Comparison of ENCODE assay signal across 19 mouse cellular contexts in genomic region chr8:78749861-78750825, GRCm38 (mm10).
DNase-seq lines count a peak whose midpoint lies in the region; ATAC-seq and TF ChIP-seq lines count a peak whose summit lies in the region.
"Had no signal": no experiment of that assay in that cellular context is flagged by ENCODE, and none has a peak within 500 bp of the region (broad histone marks: within the 10 kb centered on the region; RNA-seq: fewer than 3 reads in every experiment).

No protein-coding gene starts in this region.

- no peaks in the 10 kb centered on the region for H3K36me3 ChIP-seq in heart, embryonic 15.5 days
- H3K36me3 ChIP-seq in stomach, embryonic 16.5 days (ENCODE audit: control insufficient read depth, insufficient read depth, low read length) = no peaks in the 10 kb centered on the region
- H3K36me3 ChIP-seq in stomach, postnatal 0 days (ENCODE audit: control insufficient read depth, insufficient read depth, low read length) = no peaks in the 10 kb centered on the region
- H3K36me3 ChIP-seq in embryonic facial prominence, embryonic 12.5 days = no peaks in the 10 kb centered on the region
- H3K36me3 ChIP-seq: forebrain, embryonic 15.5 days; heart, embryonic 13.5 days; liver, embryonic 15.5 days; stomach, embryonic 15.5 days had no signal

- H3K9me3 ChIP-seq in heart, embryonic 15.5 days (replicated peaks) = no peaks in the 10 kb centered on the region
- no peaks in the 10 kb centered on the region for H3K9me3 ChIP-seq in stomach, embryonic 16.5 days (replicated peaks; ENCODE audit: control insufficient read depth, low read length)
- no peaks in the 10 kb centered on the region for H3K9me3 ChIP-seq in stomach, postnatal 0 days (ENCODE audit: control insufficient read depth, low read length)
- H3K9me3 ChIP-seq in embryonic facial prominence, embryonic 12.5 days = no peaks in the 10 kb centered on the region
- H3K9me3 ChIP-seq: forebrain, embryonic 15.5 days; heart, embryonic 13.5 days; liver, embryonic 15.5 days; stomach, embryonic 15.5 days had no signal

- no peak for ATAC-seq in heart, embryonic 15.5 days (replicated peaks; ENCODE audit: insufficient number of reproducible peaks, insufficient read depth, low FRiP score, low read depth)
- 0 out of 2 replicates have a peak, but pooled peaks have one; percentile 37 for ATAC-seq in stomach, embryonic 16.5 days (ENCODE audit: insufficient read depth, low FRiP score)
- no peak for ATAC-seq in stomach, postnatal 0 days (ENCODE audit: low FRiP score, low TSS enrichment)
- no peak for ATAC-seq in embryonic facial prominence, embryonic 12.5 days (ENCODE audit: insufficient number of reproducible peaks, insufficient read depth, low FRiP score, low TSS enrichment)
- ATAC-seq in granulocyte monocyte progenitor cell, adult 5-6 weeks (replicated peaks; ENCODE audit: poor library complexity, severe bottlenecking) = no peak
- ATAC-seq: forebrain, embryonic 15.5 days had no signal

- H3K27ac ChIP-seq in heart, embryonic 15.5 days = peak overlapping the region; percentile 40; the same call in 1 of the 2 replicates
- no peak overlapping the region for H3K27ac ChIP-seq in stomach, embryonic 16.5 days (ENCODE audit: low read length)
- H3K27ac ChIP-seq in stomach, postnatal 0 days (replicated peaks) = no peak overlapping the region
- H3K27ac ChIP-seq in embryonic facial prominence, embryonic 12.5 days = 0 out of 2 replicates have a peak overlapping the region, but pooled peaks have one; percentile 30
- H3K27ac ChIP-seq: forebrain, embryonic 15.5 days; heart, embryonic 13.5 days; liver, embryonic 15.5 days had no signal

- TF ChIP-seq CTCF in stomach, postnatal 0 days (IDR thresholded peaks at IDR 0.05; ENCODE audit: low read depth) = no peak

- H3K9ac ChIP-seq in heart, embryonic 15.5 days = no peak overlapping the region
- no peak overlapping the region for H3K9ac ChIP-seq in stomach, embryonic 16.5 days (ENCODE audit: low read length)
- H3K9ac ChIP-seq in stomach, postnatal 0 days (ENCODE audit: low read length) = no peak overlapping the region
- H3K9ac ChIP-seq in embryonic facial prominence, embryonic 12.5 days = no peak overlapping the region
- H3K9ac ChIP-seq: forebrain, embryonic 15.5 days; heart, embryonic 13.5 days; liver, embryonic 15.5 days; stomach, embryonic 15.5 days had no signal

- intact Hi-C loops in heart, postnatal 36 days (cut with DNase I) = loop anchor here (10.0 kb wide), 1 partner anchor 335 kb away; no protein-coding TSS in a partner anchor

- H3K4me2 ChIP-seq in heart, embryonic 15.5 days = no peak overlapping the region
- H3K4me2 ChIP-seq in stomach, embryonic 16.5 days (ENCODE audit: low read depth, low read length) = no peak overlapping the region
- H3K4me2 ChIP-seq in stomach, postnatal 0 days (replicated peaks; ENCODE audit: low read depth) = no peak overlapping the region
- H3K4me2 ChIP-seq in embryonic facial prominence, embryonic 12.5 days (replicated peaks) = no peak overlapping the region
- H3K4me2 ChIP-seq: forebrain, embryonic 15.5 days; heart, embryonic 13.5 days; liver, embryonic 15.5 days; stomach, embryonic 15.5 days had no signal

- 78% methylated on average over 8 of the region's 8 CpGs for WGBS in heart, embryonic 15.5 days
- WGBS in stomach, embryonic 16.5 days = 78% methylated on average over 8 of the region's 8 CpGs
- 82% methylated on average over 8 of the region's 8 CpGs for WGBS in stomach, postnatal 0 days
- WGBS in embryonic facial prominence, embryonic 12.5 days = 67% methylated on average over 8 of the region's 8 CpGs

- H3K4me3 ChIP-seq in heart, embryonic 15.5 days = no peak overlapping the region
- H3K4me3 ChIP-seq in stomach, embryonic 16.5 days (replicated peaks; ENCODE audit: low read length) = no peak overlapping the region
- H3K4me3 ChIP-seq in stomach, postnatal 0 days (ENCODE audit: low read depth, low read length) = no peak overlapping the region
- H3K4me3 ChIP-seq in embryonic facial prominence, embryonic 12.5 days = no peak overlapping the region
- H3K4me3 ChIP-seq: forebrain, embryonic 15.5 days; heart, embryonic 13.5 days; liver, embryonic 15.5 days; stomach, embryonic 15.5 days had no signal

- H3K27me3 ChIP-seq in heart, embryonic 15.5 days = no peaks in the 10 kb centered on the region
- H3K27me3 ChIP-seq in stomach, embryonic 16.5 days (ENCODE audit: control insufficient read depth, insufficient read depth, low read length) = no peaks in the 10 kb centered on the region
- H3K27me3 ChIP-seq in stomach, postnatal 0 days (ENCODE audit: control insufficient read depth, insufficient read depth, low read length) = no peaks in the 10 kb centered on the region
- H3K27me3 ChIP-seq in embryonic facial prominence, embryonic 12.5 days = no peaks in the 10 kb centered on the region
- H3K27me3 ChIP-seq: forebrain, embryonic 15.5 days; heart, embryonic 13.5 days; liver, embryonic 15.5 days; stomach, embryonic 15.5 days had no signal

- TF ChIP-seq EP300 in stomach, postnatal 0 days (optimal IDR thresholded peaks at IDR 0.05) = no peak

- H3K4me1 ChIP-seq in heart, embryonic 15.5 days (replicated peaks) = peaks cover 12% of the 10 kb centered on the region
- 0 out of 2 replicates have a peak, but pooled peaks cover 5% of the 10 kb centered on the region for H3K4me1 ChIP-seq in stomach, embryonic 16.5 days (ENCODE audit: control insufficient read depth, insufficient read depth, low read length)
- H3K4me1 ChIP-seq in stomach, postnatal 0 days (replicated peaks; ENCODE audit: control insufficient read depth, insufficient read depth) = no peaks in the 10 kb centered on the region
- H3K4me1 ChIP-seq in embryonic facial prominence, embryonic 12.5 days = peaks cover 8% of the 10 kb centered on the region
- H3K4me1 ChIP-seq: forebrain, embryonic 15.5 days; liver, embryonic 15.5 days had no signal

- DNase-seq in heart, postnatal 36 days = no peak
- no peak for DNase-seq in stomach, postnatal 0 days (ENCODE audit: low spot score)
- peak; percentile 50 for DNase-seq in mesoderm, embryonic 11.5 days (ENCODE audit: low read depth, low spot score)
- DNase-seq in kidney, postnatal 10 days = no peak
- DNase-seq: adrenal gland, adult 8-10 months; cerebellum, adult 9-11 months; kidney, adult 9 months; kidney, postnatal 36 days; lung, postnatal 10 days; retina, postnatal 1 day; thymus, postnatal 25 days had no signal

Comparison
In these comparisons a context has a peak if more than half of its experiments do, and no peak if none do; other contexts are left out.
1. H3K27ac ChIP-seq: peak in heart, embryonic 15.5 days (single experiment) and embryonic facial prominence, embryonic 12.5 days (single experiment); none in stomach, embryonic 16.5 days (single experiment) and stomach, postnatal 0 days (single experiment).